Mouse (Mus musculus) C3H10T1/2 (cell line): Measurements from ENCODE around the gene Rasal2. TPM values are rescaled to one million over a fixed set of nuclear protein-coding genes. Genes with fewer than 3 reads are reported as not detected.

Experiments used
- polyA plus RNA-seq, 2 experiments: library from polyadenylated mRNA; unstranded; fragments of >200 nt; fragmentation: generic; extraction: Trizol; gene quantifications; one replicate each; pipeline ENCODE4 v1.2.1; 2012; ENCODE audit warnings: missing spikeins in 2 of 2

The Rasal2 gene
- polyA plus RNA-seq = 1 to 10 TPM in 1 of 2 experiments, under 1 TPM in 1; 0.44 to 2.4 TPM

DNA sequence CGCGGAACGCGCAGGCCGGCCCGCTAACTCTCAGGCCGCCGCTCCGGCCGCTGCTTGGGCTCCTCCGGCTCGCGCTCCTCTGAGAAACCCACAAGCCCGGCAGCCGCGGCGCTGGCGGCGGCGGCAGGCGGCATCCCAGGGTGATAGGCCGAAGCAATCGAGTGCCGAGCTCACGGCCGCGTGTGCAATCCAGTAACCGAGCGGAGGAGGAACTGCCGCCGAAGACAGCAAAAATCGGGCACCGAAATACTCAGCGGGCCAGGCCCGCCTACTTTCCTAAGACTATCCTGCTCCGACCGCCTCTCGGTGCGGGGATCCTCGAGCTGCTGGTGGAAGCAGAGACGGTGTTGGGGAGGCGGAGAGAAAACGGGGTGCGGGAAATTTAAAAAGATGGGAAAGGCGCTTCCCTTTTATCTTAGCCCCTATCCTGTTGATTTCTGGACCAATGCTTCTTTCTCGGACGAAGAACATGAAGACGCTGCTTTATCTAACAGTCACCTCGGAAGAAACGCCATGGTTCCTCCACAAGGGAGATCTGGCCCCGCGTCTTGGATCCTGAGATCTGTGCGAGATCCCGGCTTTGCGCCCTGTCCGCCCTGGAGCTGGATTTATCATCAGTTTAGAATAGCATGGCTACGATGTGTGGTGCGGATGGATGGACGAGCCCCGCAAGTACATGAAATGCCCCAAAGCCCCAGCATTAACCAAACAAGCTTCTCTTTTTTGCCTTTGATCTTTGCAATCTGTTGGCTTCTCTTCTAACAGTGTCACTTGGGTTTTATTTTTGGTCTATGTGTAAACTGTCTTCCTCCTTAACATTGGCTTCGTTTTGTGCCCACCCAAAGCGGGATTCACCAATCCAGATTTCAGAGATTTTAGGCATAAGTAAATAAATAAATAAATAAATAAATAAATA lies at the start of gene Rasal2:
Gene Rasal2 (minus strand): TSS at position 142 of the 916 bp plus-strand sequence.

GRCm38 (mm10) chr1:157458421-157459208 lies 46.2 kb upstream of the Rasal2 start, which contains the start of gene Cryzl2:
Cryzl2 (plus strand) TSS chr1:157458577.

GRCm38 (mm10) chr1:157108580-157108979 lies 303.8 kb downstream of the Rasal2 start, which contains the start of gene Tex35:
Tex35 (minus strand) TSS chr1:157108680.

Other genes with a start within 250 kb of the Rasal2 start
- not detected for gene Cryzl2, start 46.0 kb upstream of the Rasal2 start, polyA plus RNA-seq
- 1 to 10 TPM in 1 of 2 experiments, under 1 TPM in 1; 0.27 to 4.8 TPM for gene Sec16b, start 94.1 kb upstream of the Rasal2 start, polyA plus RNA-seq